Mouse (Mus musculus): ENCODE results near the gene Elf5. TPM values are rescaled to one million over a fixed set of nuclear protein-coding genes. Genes with fewer than 3 reads are reported as not detected.

The Elf5 gene
- total and polyA plus RNA-seq, 2 experiments: not detected

DNA sequence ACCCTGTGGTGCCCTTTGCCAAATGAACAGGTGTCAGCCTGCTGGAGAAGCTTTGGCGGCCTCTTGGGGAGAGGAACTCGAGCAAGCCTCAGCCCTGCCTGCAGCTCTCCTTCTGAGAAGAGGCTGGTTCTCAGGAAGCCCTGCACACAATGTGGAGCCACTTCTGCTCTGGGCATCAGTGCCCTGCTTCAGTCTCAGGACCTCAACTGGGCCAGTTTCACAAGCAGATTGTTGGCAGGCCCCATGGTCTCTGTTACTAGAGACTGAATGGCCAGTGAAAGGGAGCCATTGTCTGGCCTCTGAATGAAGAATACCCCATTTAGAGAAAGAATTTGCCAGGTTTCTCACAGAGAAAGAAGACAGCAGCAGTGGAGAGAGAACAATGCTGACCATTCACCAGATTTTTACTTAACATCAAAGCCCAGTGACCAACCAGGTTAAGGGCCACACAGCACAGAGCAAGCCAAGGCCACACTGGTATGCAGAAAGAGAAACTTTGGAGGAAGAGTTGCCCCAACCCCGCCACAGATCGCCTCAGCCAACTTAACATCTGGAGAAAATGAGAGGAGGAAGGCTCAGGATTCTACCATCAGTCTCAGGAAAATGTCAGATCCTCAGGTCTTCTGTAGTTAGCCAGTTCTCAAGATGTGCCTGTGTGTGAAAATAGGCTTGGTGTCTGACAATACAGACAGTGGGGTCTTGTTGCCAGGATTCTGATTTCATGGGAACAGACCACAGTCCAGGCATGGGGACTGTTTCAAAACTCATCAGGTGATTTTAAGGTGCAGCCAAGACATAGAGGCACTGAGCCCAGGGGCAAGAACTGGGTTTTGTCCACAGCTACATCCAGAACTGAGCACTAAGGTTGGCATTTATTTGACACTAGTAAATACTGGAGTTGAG, 21.2 kb upstream of the Elf5 start:
- Histone ChIP-seq H3K27me3 (ENCODE audit: control insufficient read depth, insufficient read depth, low read length) (no peaks in the 10 kb centered on the region), H3K36me3 (ENCODE audit: control insufficient read depth, insufficient read depth, low read length) (no peaks in the 10 kb centered on the region), H3K27ac (replicated peaks; ENCODE audit: insufficient read depth, low read depth, low read length) (no peak overlapping the region), H3K9ac (ENCODE audit: low read depth, low read length) (no peak overlapping the region), H3K79me2 (ENCODE audit: control insufficient read depth, insufficient read depth, low read length) (no peaks in the 10 kb centered on the region), H3K4me1 (ENCODE audit: control insufficient read depth, insufficient read depth, low read length) (no peaks in the 10 kb centered on the region), H3K4me3 (ENCODE audit: insufficient read depth, low read depth, low read length) (no peak overlapping the region)
- WGBS: 72% methylated on average over 4 of the region's 4 CpGs
- TF ChIP-seq POLR2A (IDR thresholded peaks at IDR 0.05; ENCODE audit: extremely low read depth, insufficient read depth, low read length): no peak
- TF ChIP-seq CTCF (IDR thresholded peaks at IDR 0.05; ENCODE audit: low read depth, low read length): no peak
- DNase-seq (ENCODE audit: extremely low read depth, low read depth, low spot score): no peak

DNA sequence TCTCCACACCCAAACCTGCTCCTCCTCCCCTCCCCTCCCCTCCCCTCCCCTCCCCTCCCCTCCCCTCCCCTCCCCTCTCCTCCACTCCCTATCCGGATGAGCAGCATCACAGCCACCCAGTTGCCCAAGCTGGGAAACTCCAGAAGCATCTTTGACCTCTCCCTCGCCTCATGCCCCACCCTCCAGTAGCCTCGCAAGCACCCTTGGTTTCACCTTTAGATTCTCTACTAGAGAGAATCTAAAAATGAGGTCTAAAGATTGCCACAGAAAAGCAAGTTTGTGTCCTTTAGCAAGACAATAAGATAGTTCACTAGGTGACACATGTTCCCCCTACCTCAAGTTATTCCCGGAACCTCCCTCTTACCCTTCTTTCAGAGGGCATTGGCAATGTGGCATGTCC, 19.9 kb upstream of the Elf5 start:
- Histone ChIP-seq H3K4me1 (ENCODE audit: control insufficient read depth, insufficient read depth, low read length) (no peaks in the 10 kb centered on the region), H3K9ac (ENCODE audit: low read depth, low read length) (no peak overlapping the region), H3K36me3 (ENCODE audit: control insufficient read depth, insufficient read depth, low read length) (no peaks in the 10 kb centered on the region), H3K27ac (replicated peaks; ENCODE audit: insufficient read depth, low read depth, low read length) (no peak overlapping the region), H3K79me2 (ENCODE audit: control insufficient read depth, insufficient read depth, low read length) (no peaks in the 10 kb centered on the region), H3K27me3 (ENCODE audit: control insufficient read depth, insufficient read depth, low read length) (no peaks in the 10 kb centered on the region), H3K4me3 (ENCODE audit: insufficient read depth, low read depth, low read length) (no peak overlapping the region)
- 96% methylated on average over 3 of the region's 4 CpGs for WGBS
- TF ChIP-seq CTCF (IDR thresholded peaks at IDR 0.05; ENCODE audit: low read depth, low read length) (no peak), POLR2A (IDR thresholded peaks at IDR 0.05; ENCODE audit: extremely low read depth, insufficient read depth, low read length) (no peak)
- DNase-seq (ENCODE audit: extremely low read depth, low read depth, low spot score): no peak

DNA sequence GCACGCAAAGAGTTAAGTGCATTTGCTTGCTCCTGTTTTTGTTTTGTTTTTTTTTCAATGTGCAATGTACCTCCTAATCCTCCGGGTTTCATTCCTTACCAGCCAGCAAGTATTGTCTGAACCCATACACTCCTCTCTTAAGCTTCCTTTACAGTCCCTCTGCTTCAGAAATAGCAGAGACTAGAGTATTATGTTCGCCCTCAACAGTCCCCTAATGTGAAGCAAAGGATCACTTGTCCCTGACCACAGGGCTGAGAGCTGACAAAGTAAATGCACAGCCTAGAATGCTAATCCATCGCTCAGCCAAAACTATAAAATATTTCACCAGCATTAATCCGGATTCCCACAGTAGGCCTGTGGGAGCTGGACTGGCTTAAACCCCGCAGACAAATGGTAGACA, 13.4 kb upstream of the Elf5 start:
- no peak for TF ChIP-seq POLR2A (IDR thresholded peaks at IDR 0.05; ENCODE audit: extremely low read depth, insufficient read depth, low read length)
- no peak for TF ChIP-seq CTCF (IDR thresholded peaks at IDR 0.05; ENCODE audit: low read depth, low read length)
- WGBS: 84% methylated on average over 6 of the region's 6 CpGs
- H3K36me3 ChIP-seq (ENCODE audit: control insufficient read depth, insufficient read depth, low read length): no peaks in the 10 kb centered on the region
- no peaks in the 10 kb centered on the region for H3K4me1 ChIP-seq (ENCODE audit: control insufficient read depth, insufficient read depth, low read length)
- no peaks in the 10 kb centered on the region for H3K27me3 ChIP-seq (ENCODE audit: control insufficient read depth, insufficient read depth, low read length)
- no peak overlapping the region for H3K27ac ChIP-seq (replicated peaks; ENCODE audit: insufficient read depth, low read depth, low read length)
- H3K79me2 ChIP-seq (ENCODE audit: control insufficient read depth, insufficient read depth, low read length): no peaks in the 10 kb centered on the region
- no peak overlapping the region for H3K4me3 ChIP-seq (ENCODE audit: insufficient read depth, low read depth, low read length)
- no peak for DNase-seq (ENCODE audit: extremely low read depth, low read depth, low spot score)
- no peak overlapping the region for H3K9ac ChIP-seq (ENCODE audit: low read depth, low read length)

DNA sequence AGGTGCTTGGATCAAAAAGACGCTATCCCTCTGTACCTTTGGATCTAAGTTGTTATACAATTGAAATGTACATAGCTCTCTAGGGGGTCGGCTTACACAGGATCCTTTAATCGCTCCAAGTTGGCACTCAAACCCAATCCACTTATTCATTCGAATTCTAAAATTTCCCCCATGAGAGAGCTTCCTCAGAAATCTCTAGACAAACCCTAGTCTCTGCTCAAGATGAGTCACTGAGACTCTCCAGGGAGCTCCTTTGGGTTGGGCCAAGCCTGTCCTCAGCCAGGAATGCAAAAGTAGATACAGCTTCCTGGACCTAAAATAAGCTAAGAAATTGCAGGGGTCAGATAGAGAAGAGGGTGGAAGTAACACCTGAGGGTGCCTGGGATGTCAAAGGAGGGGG, 10.8 kb upstream of the Elf5 start:
- H3K27ac ChIP-seq (replicated peaks; ENCODE audit: insufficient read depth, low read depth, low read length): no peak overlapping the region
- no peak for DNase-seq (ENCODE audit: extremely low read depth, low read depth, low spot score)
- H3K9ac ChIP-seq (ENCODE audit: low read depth, low read length): no peak overlapping the region
- H3K4me3 ChIP-seq (ENCODE audit: insufficient read depth, low read depth, low read length): no peak overlapping the region
- no peaks in the 10 kb centered on the region for H3K79me2 ChIP-seq (ENCODE audit: control insufficient read depth, insufficient read depth, low read length)
- H3K4me1 ChIP-seq (ENCODE audit: control insufficient read depth, insufficient read depth, low read length): no peaks in the 10 kb centered on the region
- WGBS: 81% methylated on average over 4 of the region's 4 CpGs
- H3K27me3 ChIP-seq (ENCODE audit: control insufficient read depth, insufficient read depth, low read length): no peaks in the 10 kb centered on the region
- H3K36me3 ChIP-seq (ENCODE audit: control insufficient read depth, insufficient read depth, low read length): no peaks in the 10 kb centered on the region
- TF ChIP-seq POLR2A (IDR thresholded peaks at IDR 0.05; ENCODE audit: extremely low read depth, insufficient read depth, low read length) (no peak), CTCF (IDR thresholded peaks at IDR 0.05; ENCODE audit: low read depth, low read length) (no peak)

DNA sequence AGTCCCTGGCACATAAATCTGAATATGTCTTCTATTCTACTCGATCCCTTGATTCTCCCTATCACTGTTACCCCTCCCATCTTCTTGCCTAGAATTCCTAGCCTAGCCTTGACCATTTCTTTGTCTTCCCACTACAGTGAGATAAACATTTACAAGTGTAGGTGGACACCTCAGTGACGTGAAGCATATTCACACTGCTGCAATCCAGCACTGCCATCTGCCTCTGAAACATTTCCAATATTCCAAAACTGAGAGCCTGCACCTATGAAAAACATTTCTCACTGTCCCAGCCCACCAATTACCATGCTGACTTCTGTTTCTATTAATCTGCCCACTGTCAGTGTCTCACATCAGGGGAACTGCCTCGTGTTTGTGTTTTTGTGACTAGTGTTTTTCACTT, 5.2 kb upstream of the Elf5 start:
- no peak overlapping the region for H3K4me3 ChIP-seq (ENCODE audit: insufficient read depth, low read depth, low read length)
- H3K9ac ChIP-seq (ENCODE audit: low read depth, low read length): no peak overlapping the region
- no peak for DNase-seq (ENCODE audit: extremely low read depth, low read depth, low spot score)
- H3K36me3 ChIP-seq (ENCODE audit: control insufficient read depth, insufficient read depth, low read length): no peaks in the 10 kb centered on the region
- H3K27ac ChIP-seq (replicated peaks; ENCODE audit: insufficient read depth, low read depth, low read length): no peak overlapping the region
- H3K4me1 ChIP-seq (ENCODE audit: control insufficient read depth, insufficient read depth, low read length): no peaks in the 10 kb centered on the region
- WGBS: 67% methylated on average over 3 of the region's 3 CpGs
- H3K79me2 ChIP-seq (ENCODE audit: control insufficient read depth, insufficient read depth, low read length): no peaks in the 10 kb centered on the region
- TF ChIP-seq CTCF (IDR thresholded peaks at IDR 0.05; ENCODE audit: low read depth, low read length) (no peak), POLR2A (IDR thresholded peaks at IDR 0.05; ENCODE audit: extremely low read depth, insufficient read depth, low read length) (no peak)
- H3K27me3 ChIP-seq (ENCODE audit: control insufficient read depth, insufficient read depth, low read length): no peaks in the 10 kb centered on the region

DNA sequence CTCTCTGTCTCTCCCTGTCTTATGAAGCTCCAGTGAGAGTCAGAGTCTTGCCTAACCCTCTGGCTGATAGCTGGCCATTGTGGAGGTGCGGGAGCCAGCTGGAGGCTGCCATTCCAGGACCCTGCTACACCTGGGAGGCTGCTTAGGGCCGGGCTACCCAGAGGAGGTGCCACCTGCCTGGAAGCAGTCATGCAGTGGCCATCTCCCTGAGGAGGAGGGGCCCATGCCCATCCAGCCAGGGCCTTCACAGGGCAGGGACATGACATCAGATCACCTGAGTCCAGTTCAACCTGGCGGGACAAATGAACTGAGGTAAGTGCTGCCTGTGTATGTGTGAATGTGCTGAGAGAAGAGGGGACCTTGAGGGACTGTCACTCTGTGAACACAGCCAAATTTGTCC, 328 bp downstream of the Elf5 start:
- Histone ChIP-seq H3K36me3 (ENCODE audit: control insufficient read depth, insufficient read depth, low read length) (no peaks in the 10 kb centered on the region), H3K9ac (ENCODE audit: low read depth, low read length) (no peak overlapping the region), H3K79me2 (ENCODE audit: control insufficient read depth, insufficient read depth, low read length) (no peaks in the 10 kb centered on the region), H3K27ac (replicated peaks; ENCODE audit: insufficient read depth, low read depth, low read length) (no peak overlapping the region), H3K4me3 (ENCODE audit: insufficient read depth, low read depth, low read length) (no peak overlapping the region), H3K27me3 (ENCODE audit: control insufficient read depth, insufficient read depth, low read length) (no peaks in the 10 kb centered on the region), H3K4me1 (ENCODE audit: control insufficient read depth, insufficient read depth, low read length) (peaks cover 2% of the 10 kb centered on the region; the same call in 1 of the 2 replicates)
- TF ChIP-seq CTCF (IDR thresholded peaks at IDR 0.05; ENCODE audit: low read depth, low read length): no peak
- TF ChIP-seq POLR2A (IDR thresholded peaks at IDR 0.05; ENCODE audit: extremely low read depth, insufficient read depth, low read length): no peak
- no peak for DNase-seq (ENCODE audit: extremely low read depth, low read depth, low spot score)
- 89% methylated on average over 3 of the region's 3 CpGs for WGBS

Data from liver, adult 2 months (tissue).